Mouse (Mus musculus) heart, postnatal 4 days (tissue): ENCODE measurements around the gene Smyd2. TPM values are rescaled to one million over a fixed set of nuclear protein-coding genes. Genes with fewer than 3 reads are reported as not detected.

Experiments
- DNase-seq: peaks from one replicate; pipeline ENCODE4 v3.0.0; 2021
- total RNA-seq, 2 experiments: library from RNA; stranded (reverse); gene quantifications; 2 replicates each; pipeline ENCODE4 v1.2.3; 2021

Smyd2 gene
- total RNA-seq, result 100 to 1,000 TPM; 192 to 202 TPM

- DNase-seq, result peak; percentile 79
Measured at GRCm38 (mm10) chr1:189921818-189922592, at the start of gene Smyd2. Smyd2 (minus strand) TSS chr1:189922363.

- DNase-seq, result no peak
Measured at GRCm38 (mm10) chr1:189970381-189970780, 48.2 kb upstream of the Smyd2 start.

- peak; percentile 14 for DNase-seq
Measured at GRCm38 (mm10) chr1:189968027-189968426, 45.9 kb upstream of the Smyd2 start.

GRCm38 (mm10) chr1:189960481-189960880, 38.3 kb upstream of the Smyd2 start:
- peak; percentile 56 for DNase-seq

GRCm38 (mm10) chr1:189959802-189960201, 37.6 kb upstream of the Smyd2 start:
- no peak for DNase-seq

- no peak for DNase-seq
Measured at GRCm38 (mm10) chr1:189951861-189952260, 29.7 kb upstream of the Smyd2 start.

- DNase-seq, result no peak
Measured at GRCm38 (mm10) chr1:189947411-189947810, 25.2 kb upstream of the Smyd2 start.

GRCm38 (mm10) chr1:189946126-189946525, 24.0 kb upstream of the Smyd2 start:
- DNase-seq, result no peak

- no peak for DNase-seq
Measured at GRCm38 (mm10) chr1:189941786-189942185, 19.6 kb upstream of the Smyd2 start.

- DNase-seq, result no peak
Measured at GRCm38 (mm10) chr1:189936436-189937105, 14.4 kb upstream of the Smyd2 start.

GRCm38 (mm10) chr1:189933480-189934202, 11.5 kb upstream of the Smyd2 start:
- DNase-seq, result peak; percentile 38

- no peak for DNase-seq
Measured at GRCm38 (mm10) chr1:189932976-189933375, 10.8 kb upstream of the Smyd2 start.

GRCm38 (mm10) chr1:189932190-189932589, 10.0 kb upstream of the Smyd2 start:
- DNase-seq, result no peak

- no peak for DNase-seq
Measured at GRCm38 (mm10) chr1:189929896-189930295, 7.7 kb upstream of the Smyd2 start.

GRCm38 (mm10) chr1:189927644-189928043, 5.5 kb upstream of the Smyd2 start:
- peak; percentile 80 for DNase-seq

- DNase-seq, result peak; percentile 39
Measured at GRCm38 (mm10) chr1:189926279-189926678, 4.1 kb upstream of the Smyd2 start.

- DNase-seq, result peak; percentile 85
Measured at GRCm38 (mm10) chr1:189923871-189924568, 1.9 kb upstream of the Smyd2 start.

GRCm38 (mm10) chr1:189923157-189923556, 994 bp upstream of the Smyd2 start:
- DNase-seq, result no peak

- no peak for DNase-seq
Measured at GRCm38 (mm10) chr1:189922721-189923120, 558 bp upstream of the Smyd2 start.

- DNase-seq, result no peak
Measured at GRCm38 (mm10) chr1:189921568-189921817, 670 bp downstream of the Smyd2 start.

- DNase-seq, result peak; percentile 44
Measured at GRCm38 (mm10) chr1:189920701-189921567, 1.2 kb downstream of the Smyd2 start.

- DNase-seq, result no peak
Measured at GRCm38 (mm10) chr1:189919756-189920155, 2.4 kb downstream of the Smyd2 start.
